Mouse (Mus musculus) brain, embryonic 14.5 days (tissue): ENCODE data around the gene Cep170b. TPM values are rescaled to one million over a fixed set of nuclear protein-coding genes. Genes with fewer than 3 reads are reported as not detected.

Experiments used
- DNase-seq: peaks from one replicate; pipeline ENCODE4 v3.0.0-alpha.2; 2011; ENCODE audit warnings: low read depth
- CTCF ChIP-seq: fragments of 200-500 bp; IDR thresholded peaks from 2 replicates; pipeline ENCODE4 v1.5.1; 2012; ENCODE audit warnings: inconsistent platforms, mild to moderate bottlenecking, moderate library complexity, borderline replicate concordance; ENCODE audit not compliant: insufficient read depth, insufficient read length; ENCODE audit errors: extremely low read depth
- POLR2A ChIP-seq: fragments of 200-500 bp; IDR thresholded peaks from 2 replicates; pipeline ENCODE4 v1.6.1; 2012; ENCODE audit warnings: mild to moderate bottlenecking, inconsistent platforms, borderline replicate concordance; ENCODE audit not compliant: poor library complexity, insufficient read depth, insufficient read length, severe bottlenecking; ENCODE audit errors: extremely low read depth
- polyA plus RNA-seq: library from polyadenylated mRNA; depleted of rRNA; stranded (reverse); fragments of >200 nt; gene quantifications from 2 replicates; pipeline ENCODE4 v1.2.3, GENCODE M21; 2012

The Cep170b gene
- polyA plus RNA-seq, 1 experiment, result 82.9 TPM

- peak; percentile 87 for DNase-seq
- TF ChIP-seq CTCF, result peak; percentile 99
- TF ChIP-seq POLR2A, result no peak
These were observed 13.3 kb upstream of the Cep170b start for GRCm38 (mm10) chr12:112706704-112707572.

GRCm38 (mm10) chr12:112707573-112707869, 12.7 kb upstream of the Cep170b start:
- TF ChIP-seq CTCF (no peak), POLR2A (no peak)
- DNase-seq, result no peak

GRCm38 (mm10) chr12:112713984-112714383, 6.3 kb upstream of the Cep170b start:
- no peak for TF ChIP-seq POLR2A
- no peak for TF ChIP-seq CTCF
- peak; percentile 84 for DNase-seq

- DNase-seq, result peak; percentile 58
- TF ChIP-seq CTCF (peak; percentile 74; the same call in 1 of the 2 replicates), POLR2A (no peak)
These were observed 3.1 kb upstream of the Cep170b start for GRCm38 (mm10) chr12:112717140-112717539.

- TF ChIP-seq CTCF (no peak), POLR2A (no peak)
These were observed 1.3 kb upstream of the Cep170b start for GRCm38 (mm10) chr12:112718995-112719394.

GRCm38 (mm10) chr12:112720890-112721423, 702 bp downstream of the Cep170b start:
- no peak for TF ChIP-seq POLR2A
- TF ChIP-seq CTCF, result no peak
- DNase-seq, result no peak

More at GRCm38 (mm10) chr12:112718995-112719394, 1.3 kb upstream of the Cep170b start:
- no peak for DNase-seq

GRCm38 (mm10) chr12:112721424-112722239, 1.4 kb downstream of the Cep170b start:
- DNase-seq, result peak; percentile 60

GRCm38 (mm10) chr12:112722240-112723027, 2.2 kb downstream of the Cep170b start:
- peak; percentile 52 for DNase-seq
- no peak for TF ChIP-seq CTCF
- TF ChIP-seq POLR2A, result no peak

More at GRCm38 (mm10) chr12:112721424-112722239, 1.4 kb downstream of the Cep170b start:
- no peak for TF ChIP-seq CTCF
- TF ChIP-seq POLR2A, result no peak

- no peak for TF ChIP-seq POLR2A
- no peak for TF ChIP-seq CTCF
- DNase-seq, result no peak
These were observed 2.7 kb downstream of the Cep170b start for GRCm38 (mm10) chr12:112723028-112723330.

GRCm38 (mm10) chr12:112723445-112723844, 3.2 kb downstream of the Cep170b start:
- no peak for TF ChIP-seq POLR2A
- TF ChIP-seq CTCF, result no peak

More at GRCm38 (mm10) chr12:112723445-112723844, 3.2 kb downstream of the Cep170b start:
- DNase-seq, result no peak
